Mouse (Mus musculus) heart, postnatal 0 days (tissue): Measurements from ENCODE around the gene Tas2r114.

Source experiments
- CTCF ChIP-seq: IDR thresholded peaks from 2 replicates; pipeline ENCODE4 v1.5.1; 2016; ENCODE audit warnings: antibody characterized with exemption, control low read depth, low read depth
- EP300 ChIP-seq: IDR thresholded peaks from 2 replicates; pipeline ENCODE4 v1.6.1; 2016; ENCODE audit warnings: antibody characterized with exemption, low read depth

DNA sequence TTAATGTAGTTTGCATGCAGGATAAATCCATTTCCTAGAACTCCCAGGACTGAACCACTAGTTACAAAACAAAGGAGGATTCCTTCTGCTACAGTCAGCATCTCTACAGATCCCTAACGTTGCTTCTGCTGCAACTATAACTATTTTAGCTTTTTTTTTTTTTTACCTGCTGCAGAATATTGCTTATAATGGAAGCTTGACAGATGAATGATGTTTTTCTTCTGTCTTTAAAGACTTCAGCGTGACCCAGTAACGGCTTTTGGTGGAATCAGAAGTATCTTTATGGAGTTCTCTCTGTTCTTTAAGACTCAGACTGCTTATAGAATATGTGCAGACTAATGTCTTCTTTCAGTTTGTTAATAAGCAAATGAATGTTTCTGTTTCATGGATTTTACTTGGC is 11.1 kb downstream of the Tas2r114 start, which contains the start of gene Tas2r106:
- no peak for TF ChIP-seq CTCF
- no peak for TF ChIP-seq EP300
